Mouse (Mus musculus): ENCODE results near the gene 1700008P02Rik. TPM values are rescaled to one million over a fixed set of nuclear protein-coding genes. Genes with fewer than 3 reads are reported as not detected.
"Not testable (repeated sequence)": the region's sequence is repeated elsewhere in the genome, so short reads cannot be mapped to it uniquely, and the experiment has no call there.

1700008P02Rik gene
- polyA plus RNA-seq (2015; fragmentation: Nextera tagmentation; extraction: Ambion mirVana) = not detected in 2 replicates

DNA sequence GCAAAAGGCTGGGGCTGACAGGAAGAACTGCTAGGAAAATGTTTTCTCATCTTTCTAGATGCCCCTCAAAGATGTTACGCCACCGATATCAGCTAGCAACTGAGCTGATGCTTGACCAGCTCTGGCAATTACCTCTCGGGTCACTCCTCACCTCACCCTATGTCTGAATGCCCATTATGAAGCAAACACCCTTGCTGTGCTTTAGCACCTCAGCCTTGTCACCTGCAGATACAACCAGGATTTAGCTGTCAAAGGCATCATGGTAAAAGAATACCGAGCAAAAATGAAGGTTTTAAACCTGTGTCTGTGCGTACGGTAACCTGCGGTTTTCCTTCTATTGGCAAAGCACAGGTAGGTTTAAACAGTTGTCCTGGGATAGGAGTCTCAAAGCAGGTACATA, at the start of gene 1700008P02Rik:
1700008P02Rik (minus strand) TSS at position 101 of the 400 bp plus-strand sequence.
- no peak within 1 kb of the TSS for H3K4me2 ChIP-seq
- H3K4me3 ChIP-seq = no peak within 1 kb of the TSS
- H3K27ac ChIP-seq (replicated peaks) = no peak within 1 kb of the TSS
- no peaks in the 10 kb centered on the region for H3K9me3 ChIP-seq
- WGBS = 95% methylated on average over 7 of the region's 7 CpGs
- no peaks in the 10 kb centered on the region for H3K27me3 ChIP-seq
- no peaks in the 10 kb centered on the region for H3K36me3 ChIP-seq
- H3K4me1 ChIP-seq (replicated peaks) = no peaks in the 10 kb centered on the region
- no peak for ATAC-seq (ENCODE audit: low read depth)
- no peak within 1 kb of the TSS for H3K9ac ChIP-seq

DNA sequence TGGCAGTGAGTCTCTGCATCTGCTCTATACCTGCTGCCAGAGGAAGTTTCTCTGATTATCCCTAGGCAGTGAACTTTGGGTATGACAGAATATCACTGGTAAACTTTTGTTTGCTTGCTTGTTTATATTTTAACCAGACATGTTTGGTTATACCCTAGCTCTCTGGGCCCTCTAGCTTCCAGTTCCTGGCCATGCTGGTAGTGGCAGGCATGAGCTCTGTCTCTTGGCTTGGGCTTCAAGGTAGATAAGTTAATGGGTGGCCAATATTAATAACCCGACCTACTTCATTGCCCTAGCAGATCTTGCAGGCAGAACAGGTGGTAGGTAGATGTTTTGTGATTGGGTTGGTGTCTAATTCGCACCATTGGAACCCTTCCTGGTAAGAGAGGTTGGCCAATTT, 29.2 kb upstream of the 1700008P02Rik start:
- H3K4me3 ChIP-seq = no peak overlapping the region
- no peak overlapping the region for H3K4me2 ChIP-seq
- no peaks in the 10 kb centered on the region for H3K9me3 ChIP-seq
- no peak overlapping the region for H3K9ac ChIP-seq
- WGBS = 84% methylated on average over 2 of the region's 2 CpGs
- H3K36me3 ChIP-seq = no peaks in the 10 kb centered on the region
- ATAC-seq (ENCODE audit: low read depth) = no peak
- no peak overlapping the region for H3K27ac ChIP-seq (replicated peaks)
- H3K4me1 ChIP-seq (replicated peaks) = no peaks in the 10 kb centered on the region
- H3K27me3 ChIP-seq = no peaks in the 10 kb centered on the region

- H3K9me3 ChIP-seq; H3K4me1 ChIP-seq (replicated peaks); H3K27me3 ChIP-seq; H3K9ac ChIP-seq; H3K4me2 ChIP-seq; H3K36me3 ChIP-seq; ATAC-seq (ENCODE audit: low read depth); H3K4me3 ChIP-seq; H3K27ac ChIP-seq (replicated peaks): not testable (repeated sequence)
These were observed 17.9 kb upstream of the 1700008P02Rik start for GRCm38 (mm10) chr3:6638151-6638550.

DNA sequence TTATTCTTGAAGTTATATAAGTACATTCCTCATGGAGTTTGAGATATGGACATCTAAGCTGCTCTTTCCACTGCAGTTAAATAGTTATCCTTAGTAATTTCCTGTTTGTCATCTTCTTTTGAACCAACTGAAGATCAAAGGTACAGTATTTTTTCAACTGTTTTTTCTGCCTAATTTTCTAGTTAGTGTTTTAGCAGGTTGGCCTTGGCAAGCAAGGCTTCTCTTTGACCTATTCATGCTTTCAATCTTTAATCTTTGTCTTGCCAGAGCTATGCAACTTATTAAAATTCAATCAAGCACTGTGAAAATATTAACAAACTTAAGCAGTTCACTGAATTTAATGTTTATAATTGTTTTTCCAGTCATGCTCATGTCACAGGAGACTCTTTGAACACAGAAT, 14.0 kb upstream of the 1700008P02Rik start:
- Histone ChIP-seq H3K4me3 (no peak overlapping the region), H3K27ac (replicated peaks) (no peak overlapping the region), H3K9me3 (no peaks in the 10 kb centered on the region), H3K9ac (no peak overlapping the region), H3K27me3 (no peaks in the 10 kb centered on the region), H3K36me3 (no peaks in the 10 kb centered on the region), H3K4me2 (no peak overlapping the region), H3K4me1 (replicated peaks) (no peaks in the 10 kb centered on the region)
- ATAC-seq (ENCODE audit: low read depth) = no peak

GRCm38 (mm10) chr3:6617881-6618280, 2.4 kb downstream of the 1700008P02Rik start:
- no peak for ATAC-seq (ENCODE audit: low read depth)
- Histone ChIP-seq H3K9me3 (no peaks in the 10 kb centered on the region), H3K27me3 (no peaks in the 10 kb centered on the region), H3K36me3 (no peaks in the 10 kb centered on the region), H3K4me2 (no peak overlapping the region), H3K4me1 (replicated peaks) (no peaks in the 10 kb centered on the region), H3K27ac (replicated peaks) (no peak overlapping the region), H3K9ac (no peak overlapping the region), H3K4me3 (no peak overlapping the region)

Measured in neural tube, embryonic 13.5 days (tissue).